Mouse (Mus musculus) neural tube, embryonic 13.5 days (tissue): ENCODE data around the gene Samd14. TPM values are rescaled to one million over a fixed set of nuclear protein-coding genes. Genes with fewer than 3 reads are reported as not detected.

Experiments used
- ATAC-seq: fragments of 200-750 bp; cut with Nextera tagmentation; 2 replicates; pipeline ENCODE4 v1.8.0; 2017; ENCODE audit warnings: low read depth, mild to moderate bottlenecking, moderate TSS enrichment, moderate library complexity
- H3K27ac ChIP-seq: fragments of 300-500 bp; sonication (generic); replicated peaks from 2 replicates; pipeline ENCODE4 v1.5.1; 2015; ENCODE audit warnings: moderate library complexity, mild to moderate bottlenecking, inconsistent platforms
- H3K27me3 ChIP-seq: fragments of 300-500 bp; sonication (generic); 2 replicates; pipeline ENCODE4 v1.6.1; 2015; ENCODE audit warnings: mild to moderate bottlenecking, inconsistent platforms
- H3K36me3 ChIP-seq: fragments of 300-500 bp; sonication (generic); 2 replicates; pipeline ENCODE4 v1.6.1; 2015; ENCODE audit warnings: mild to moderate bottlenecking, inconsistent platforms
- H3K4me1 ChIP-seq: fragments of 300-500 bp; sonication (generic); replicated peaks from 2 replicates; pipeline ENCODE4 v1.6.1; 2015; ENCODE audit warnings: inconsistent platforms
- H3K4me2 ChIP-seq: fragments of 300-500 bp; sonication (generic); 2 replicates; pipeline ENCODE4 v1.6.1; 2015; ENCODE audit warnings: inconsistent platforms, mild to moderate bottlenecking, moderate library complexity
- H3K4me3 ChIP-seq: fragments of 300-500 bp; sonication (generic); 2 replicates; pipeline ENCODE4 v1.5.1; 2015; ENCODE audit warnings: mild to moderate bottlenecking, inconsistent platforms
- H3K9ac ChIP-seq: fragments of 300-500 bp; sonication (generic); 2 replicates; pipeline ENCODE4 v1.6.1; 2015; ENCODE audit warnings: moderate library complexity, mild to moderate bottlenecking, inconsistent platforms
- H3K9me3 ChIP-seq: fragments of 300-500 bp; sonication (generic); 2 replicates; pipeline ENCODE4 v1.6.1; 2016; ENCODE audit warnings: inconsistent platforms
- WGBS: fragments of 180-500 bp; shearing (Covaris S2); methylation state at CpG from one replicate; pipeline ENCODE4 v1.1.7; 2015; 5-methylcytosine and 5-hydroxymethylcytosine counted together
- polyA plus RNA-seq: library from polyadenylated mRNA; unstranded; fragments of >200 nt; fragmentation: Nextera tagmentation; extraction: Ambion mirVana; gene quantifications from 2 replicates; pipeline ENCODE4 v1.2.1, GENCODE M21; 2015

Samd14 gene
- polyA plus RNA-seq, 1 experiment from 2014 or later = 151 TPM

GRCm38 (mm10) chr11:95071266-95071665 lies 61.6 kb downstream of the Samd14 start:
- Histone ChIP-seq H3K4me3 (no peak overlapping the region), H3K36me3 (0 out of 2 replicates have a peak, but pooled peaks cover 2% of the 10 kb centered on the region), H3K27ac (no peak overlapping the region), H3K27me3 (peaks cover 25% of the 10 kb centered on the region), H3K9ac (no peak overlapping the region), H3K4me1 (peaks cover 33% of the 10 kb centered on the region), H3K9me3 (no peaks in the 10 kb centered on the region), H3K4me2 (no peak overlapping the region)
- WGBS = 69% methylated on average over 7 of the region's 7 CpGs
- no peak for ATAC-seq

DNA sequence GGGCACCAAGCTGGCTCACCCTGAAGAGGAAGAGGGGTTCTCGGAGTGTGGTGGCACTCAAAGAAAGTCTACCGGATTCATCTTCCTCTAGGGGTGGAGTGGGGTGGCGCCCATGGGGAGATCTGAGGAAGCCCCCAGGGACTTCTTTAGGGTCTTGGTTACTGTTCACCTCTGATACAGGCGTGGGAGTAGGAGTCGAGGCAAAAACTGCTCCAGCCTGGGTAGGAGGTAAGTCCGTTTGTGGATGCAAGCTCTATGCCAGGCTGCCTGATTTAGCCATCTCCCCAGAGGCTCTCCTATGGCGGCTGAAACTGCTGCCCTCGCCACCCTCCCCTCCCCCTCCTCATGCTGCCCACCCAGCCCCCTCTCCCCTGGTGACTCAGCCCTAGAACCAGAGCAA lies 62.5 kb downstream of the Samd14 start:
- H3K4me3 ChIP-seq = no peak overlapping the region
- peaks cover 37% of the 10 kb centered on the region for H3K4me1 ChIP-seq
- H3K36me3 ChIP-seq = 0 out of 2 replicates have a peak, but pooled peaks cover 2% of the 10 kb centered on the region
- no peaks in the 10 kb centered on the region for H3K9me3 ChIP-seq
- 77% methylated on average over 6 of the region's 8 CpGs for WGBS
- no peak for ATAC-seq
- no peak overlapping the region for H3K9ac ChIP-seq
- no peak overlapping the region for H3K27ac ChIP-seq
- H3K27me3 ChIP-seq = peaks cover 31% of the 10 kb centered on the region
- H3K4me2 ChIP-seq = no peak overlapping the region

GRCm38 (mm10) chr11:95072804-95073203 lies 63.1 kb downstream of the Samd14 start:
- H3K4me2 ChIP-seq = no peak overlapping the region
- ATAC-seq = no peak
- no peaks in the 10 kb centered on the region for H3K9me3 ChIP-seq
- whole genome bisulfite sequencing = 69% methylated on average over 5 of the region's 5 CpGs
- no peak overlapping the region for H3K9ac ChIP-seq
- no peak overlapping the region for H3K4me3 ChIP-seq
- peaks cover 43% of the 10 kb centered on the region for H3K4me1 ChIP-seq
- 0 out of 2 replicates have a peak, but pooled peaks cover 2% of the 10 kb centered on the region for H3K36me3 ChIP-seq
- H3K27me3 ChIP-seq = peaks cover 37% of the 10 kb centered on the region
- H3K27ac ChIP-seq = no peak overlapping the region

GRCm38 (mm10) chr11:95073835-95074234 lies 64.2 kb downstream of the Samd14 start:
- no peak for ATAC-seq
- no peaks in the 10 kb centered on the region for H3K9me3 ChIP-seq
- H3K27me3 ChIP-seq = peaks cover 48% of the 10 kb centered on the region
- no peak overlapping the region for H3K4me2 ChIP-seq
- 79% methylated on average over 4 of the region's 4 CpGs for WGBS
- peaks cover 43% of the 10 kb centered on the region for H3K4me1 ChIP-seq
- H3K9ac ChIP-seq = no peak overlapping the region
- no peak overlapping the region for H3K27ac ChIP-seq
- H3K4me3 ChIP-seq = no peak overlapping the region
- H3K36me3 ChIP-seq = no peaks in the 10 kb centered on the region

- Histone ChIP-seq H3K9me3 (no peaks in the 10 kb centered on the region), H3K4me3 (peak overlapping the region; percentile 67; the same call in 1 of the 2 replicates), H3K27me3 (peaks cover 56% of the 10 kb centered on the region), H3K4me1 (peaks cover 43% of the 10 kb centered on the region), H3K27ac (no peak overlapping the region), H3K36me3 (no peaks in the 10 kb centered on the region), H3K4me2 (peak overlapping the region; percentile 87), H3K9ac (peak overlapping the region; percentile 81; the same call in 1 of the 2 replicates)
- 82% methylated on average over 4 of the region's 4 CpGs for WGBS
- no peak for ATAC-seq
These were observed 65.0 kb downstream of the Samd14 start for GRCm38 (mm10) chr11:95074694-95075093.

- peak overlapping the region; percentile 78; the same call in 1 of the 2 replicates for H3K27ac ChIP-seq
- H3K4me2 ChIP-seq = peak overlapping the region; percentile 87
- H3K9me3 ChIP-seq = no peaks in the 10 kb centered on the region
- H3K36me3 ChIP-seq = no peaks in the 10 kb centered on the region
- no peak for ATAC-seq
- peaks cover 43% of the 10 kb centered on the region for H3K4me1 ChIP-seq
- WGBS = 10% methylated on average over 19 of the region's 19 CpGs
- peaks cover 57% of the 10 kb centered on the region for H3K27me3 ChIP-seq
- peak overlapping the region; percentile 81 for H3K9ac ChIP-seq
- peak overlapping the region; percentile 67 for H3K4me3 ChIP-seq
These were observed 65.7 kb downstream of the Samd14 start for GRCm38 (mm10) chr11:95075197-95076040.

Other genes starting within 250 kb of the Samd14 start
- gene Tmem92, start 227.2 kb upstream of the Samd14 start, polyA plus RNA-seq = not detected in 2 replicates
- gene Col1a1, start 73.7 kb upstream of the Samd14 start, polyA plus RNA-seq = 187 and 207 TPM in 2 replicates
- gene Hils1, start 42.3 kb upstream of the Samd14 start, polyA plus RNA-seq = not detected in 2 replicates
- gene Sgca, start 33.6 kb upstream of the Samd14 start, polyA plus RNA-seq = 1.8 TPM in 1 of 2 replicates, not detected in the other
- gene Ppp1r9b, start 18.8 kb upstream of the Samd14 start, polyA plus RNA-seq = 18.0 and 19.3 TPM in 2 replicates
- 26.2 and 27.6 TPM in 2 replicates for gene Pdk2, start 31.5 kb downstream of the Samd14 start, polyA plus RNA-seq
- 12.0 and 12.1 TPM in 2 replicates for gene Itga3, start 66.9 kb downstream of the Samd14 start, polyA plus RNA-seq
- gene Dlx3, start 110.2 kb downstream of the Samd14 start, polyA plus RNA-seq = 0.28 and 0.40 TPM in 2 replicates
- not detected in 2 replicates for gene Dlx4, start 136.4 kb downstream of the Samd14 start, polyA plus RNA-seq